Mouse (Mus musculus) adrenal gland, postnatal 14 days (tissue): ENCODE measurements around the gene Fam45a. TPM values are rescaled to one million over a fixed set of nuclear protein-coding genes. Genes with fewer than 3 reads are reported as not detected.
"Not testable (repeated sequence)": the region's sequence is repeated elsewhere in the genome, so short reads cannot be mapped to it uniquely, and the experiment has no call there.

ENCODE experiments used
- DNase-seq: peaks from one replicate; pipeline ENCODE4 v3.0.0; 2021; ENCODE audit warnings: mixed read lengths
- microRNA-seq, 2 experiments: library from miRNA; unstranded; fragments of <30 nt; microRNA quantifications; one replicate each; pipeline ENCODE4 v1.2.0; 2021
- total RNA-seq: library from RNA; stranded (reverse); gene quantifications from 2 replicates; pipeline ENCODE4 v1.2.3, GENCODE M21; 2021

The Fam45a gene
- total RNA-seq, 1 experiment from 2014 or later: 26.3 TPM

DNA sequence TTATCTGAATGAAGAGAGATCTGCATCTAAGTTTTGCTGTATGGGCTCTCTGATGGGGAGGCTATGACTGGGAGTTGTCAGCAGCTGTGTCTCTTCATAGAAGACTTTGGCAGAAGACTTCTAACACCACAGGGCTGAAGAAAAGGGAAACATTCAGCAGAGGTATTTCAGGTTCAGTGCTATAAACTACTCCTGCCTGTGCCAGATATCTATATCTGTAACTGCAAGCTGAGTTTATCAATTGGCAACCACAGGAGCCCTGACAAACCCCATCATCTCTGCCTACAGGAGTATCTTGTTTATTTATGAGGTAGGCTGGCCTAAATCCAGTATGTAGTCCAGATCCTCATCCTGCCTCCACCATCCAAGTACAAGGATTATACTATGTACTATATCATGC is 31.9 kb downstream of the Fam45a start:
- no peak for DNase-seq

DNA sequence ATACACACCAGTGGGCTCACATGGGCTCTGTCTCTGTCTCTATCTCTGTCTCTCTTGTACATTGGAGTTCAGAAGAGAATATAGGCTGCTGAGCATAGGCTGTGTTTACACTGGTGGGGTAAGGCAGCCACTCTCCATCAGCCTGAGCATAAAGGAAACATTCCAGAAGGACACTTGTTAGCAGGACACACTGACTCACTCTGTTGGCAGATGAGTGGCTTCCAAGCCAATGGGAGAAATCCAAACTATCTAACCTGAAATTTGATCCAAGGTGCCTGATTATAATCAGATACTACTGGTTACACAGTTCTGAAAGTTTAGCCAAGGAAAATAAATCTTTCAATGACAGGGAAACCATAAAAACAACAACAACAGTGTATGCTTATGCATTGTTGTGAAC is 34.3 kb downstream of the Fam45a start:
- DNase-seq: peak; percentile 29

DNA sequence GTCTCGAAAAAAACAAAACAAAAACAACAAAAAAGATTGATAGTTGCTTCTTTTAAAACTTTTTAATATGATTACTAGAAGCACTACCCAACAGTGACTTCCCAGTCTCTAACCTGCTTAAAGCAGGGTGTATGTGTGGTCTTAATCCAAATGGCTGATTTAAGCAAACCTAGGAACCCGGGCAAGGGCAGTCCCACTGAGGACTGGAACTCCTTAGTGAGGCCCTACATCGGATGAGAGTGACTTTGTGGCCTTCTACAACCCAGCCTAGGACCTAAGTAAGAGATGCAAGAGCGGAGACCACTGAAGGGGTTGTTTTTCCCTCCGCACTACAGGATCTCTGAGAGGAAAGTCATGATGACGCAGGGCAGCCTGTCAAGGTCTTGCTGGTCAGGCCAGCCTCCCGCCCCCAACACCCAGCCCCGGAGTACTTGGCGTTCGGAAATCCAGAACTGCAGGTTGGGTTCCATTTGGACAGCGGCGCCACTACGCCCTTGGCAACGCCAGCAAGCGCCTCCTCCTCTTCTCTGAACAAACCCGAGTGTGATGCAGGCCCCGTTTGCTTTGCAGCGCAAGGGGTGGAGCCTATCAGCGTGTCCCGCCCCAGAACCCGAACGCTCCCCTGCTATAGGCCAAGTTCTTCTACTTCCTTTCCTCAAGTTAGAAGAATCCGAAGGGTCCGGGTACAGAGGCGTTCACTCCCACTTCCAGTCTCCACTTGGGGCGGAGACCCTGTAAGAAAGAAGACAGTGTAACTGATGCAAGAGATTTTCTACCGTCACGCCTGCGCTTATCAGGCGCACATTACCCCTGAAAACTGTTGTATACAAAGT is 49.7 kb downstream of the Fam45a start, which contains the start of gene Sfxn4:
Gene Sfxn4 (minus strand): TSS at position 612 of the 833 bp plus-strand sequence.
- peak; percentile 96 for DNase-seq

DNA sequence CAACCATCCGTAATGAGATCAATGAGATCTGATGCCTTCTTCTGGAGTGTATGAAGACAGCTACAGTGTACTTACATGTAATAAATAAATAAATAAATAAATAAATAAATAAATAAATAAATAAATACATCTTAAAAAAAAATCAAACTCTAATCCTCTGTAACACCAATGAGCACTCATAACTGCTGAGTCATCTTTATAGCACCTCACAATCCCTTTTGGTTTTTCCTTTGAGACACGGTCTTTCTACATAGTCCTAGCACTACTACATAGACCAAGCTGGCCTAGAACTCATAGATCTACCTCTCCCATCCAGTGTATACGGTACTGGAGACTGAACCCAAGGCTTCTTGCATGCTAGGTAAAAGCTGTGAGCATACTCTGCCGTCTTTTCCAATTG is 54.8 kb downstream of the Fam45a start:
- DNase-seq: not testable (repeated sequence)

DNA sequence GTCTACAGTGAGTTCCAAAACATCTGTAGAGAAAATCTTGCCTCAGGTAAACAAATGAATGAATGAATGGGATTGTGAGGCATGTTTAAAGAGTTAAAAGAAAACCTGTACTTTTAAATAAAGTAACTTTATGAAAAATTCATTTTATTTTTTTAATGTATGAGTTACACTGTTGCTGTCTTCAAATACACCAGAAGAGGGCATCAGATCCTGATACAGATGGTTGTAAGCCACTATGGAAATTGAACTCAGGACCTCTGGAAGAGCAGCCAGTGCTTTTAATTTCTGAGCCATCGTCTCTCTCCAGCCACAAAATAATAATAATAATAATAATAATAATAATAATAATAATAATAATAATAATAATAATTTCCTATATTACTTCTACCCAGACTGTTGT is 59.1 kb downstream of the Fam45a start:
- DNase-seq: no peak

DNA sequence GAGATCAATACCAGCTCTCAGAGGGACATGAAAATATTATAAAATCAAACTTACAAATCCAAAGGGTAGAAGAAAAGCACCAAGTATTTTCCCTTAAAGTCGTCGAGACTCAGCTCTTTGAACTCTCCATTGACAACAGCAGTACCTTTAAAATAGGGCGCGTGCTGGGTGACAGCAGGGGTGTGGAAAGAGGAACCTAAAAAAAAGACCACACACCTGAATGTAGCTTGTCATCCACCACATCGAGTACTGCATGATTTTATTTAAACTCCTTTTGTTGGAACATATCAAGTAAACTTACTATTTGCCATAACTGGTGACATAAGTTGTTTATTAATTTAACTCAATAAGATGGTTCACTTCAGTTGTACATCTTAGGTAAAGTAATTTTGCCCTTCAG is 60.0 kb downstream of the Fam45a start:
- DNase-seq: no peak

DNA sequence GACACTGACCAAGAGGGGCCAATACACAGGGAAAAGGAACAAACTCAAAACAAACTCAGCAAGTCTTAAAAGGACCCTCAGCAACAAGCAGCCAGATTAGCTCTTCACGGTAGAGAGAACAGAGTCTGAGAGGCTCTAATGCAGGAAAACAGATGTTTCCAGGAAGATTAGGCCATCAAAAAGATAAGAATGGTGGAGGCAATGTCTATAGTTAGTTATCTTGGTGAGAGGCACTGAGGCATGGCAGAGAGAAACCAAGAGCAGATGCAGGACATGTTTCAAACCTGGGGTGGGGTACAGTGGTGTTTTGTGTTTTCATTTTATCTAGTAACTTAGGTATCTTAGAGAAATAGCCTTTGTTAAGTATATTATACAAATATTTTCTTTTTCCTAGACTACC is 60.9 kb downstream of the Fam45a start:
- DNase-seq: no peak

DNA sequence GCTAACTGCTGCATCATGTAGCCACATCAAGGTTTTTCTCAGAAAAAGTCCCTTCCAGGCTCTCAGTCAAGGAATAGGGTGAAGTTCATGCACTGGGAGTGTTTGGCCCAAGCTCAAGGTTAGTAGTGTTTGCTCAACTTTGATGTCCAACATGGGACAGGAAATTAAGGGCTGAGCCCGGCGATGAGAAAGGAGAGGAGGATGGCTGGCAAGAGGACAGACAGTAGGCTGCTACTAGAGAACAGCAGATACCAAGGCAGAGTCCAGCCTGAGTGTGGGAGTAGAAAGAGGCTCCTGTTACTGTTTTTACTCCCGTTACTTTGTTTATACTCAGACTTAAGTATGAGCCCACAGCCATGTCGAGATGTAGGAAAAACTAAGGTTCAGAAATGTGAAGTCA is 62.1 kb downstream of the Fam45a start:
- DNase-seq: peak; percentile 87

DNA sequence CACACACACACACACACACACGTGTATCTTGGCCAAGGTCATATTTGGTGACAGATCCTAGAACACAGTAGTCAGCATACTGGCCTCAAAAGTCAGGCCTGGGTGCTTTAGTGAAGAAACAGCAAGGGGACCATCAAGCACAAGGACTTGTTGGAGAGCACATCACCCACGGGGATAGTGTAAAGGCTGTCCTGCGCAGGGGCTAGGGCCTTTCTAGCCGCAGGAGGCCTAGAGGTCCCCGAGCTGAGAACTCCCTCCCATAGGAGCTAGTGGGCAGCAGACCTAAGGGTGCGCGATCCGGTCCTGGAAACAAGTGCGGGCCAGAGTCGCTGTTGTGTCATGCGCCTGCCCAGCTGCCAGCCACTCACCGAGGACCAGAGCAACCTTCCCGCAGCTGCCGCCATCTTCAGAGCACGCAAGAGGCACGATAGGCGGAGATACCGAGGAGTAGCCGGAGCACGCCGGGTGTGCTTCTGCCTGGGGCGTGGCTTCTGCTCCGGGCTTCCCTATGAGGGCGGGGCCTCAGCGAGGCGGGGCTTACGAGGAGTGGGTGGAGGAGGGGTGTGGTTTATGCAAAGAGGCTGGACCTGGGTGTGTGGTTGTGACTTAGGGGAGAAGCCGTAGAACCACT is 62.8 kb downstream of the Fam45a start, which contains the start of gene Prdx3:
Gene Prdx3 (minus strand): TSS at position 493 of the 631 bp plus-strand sequence.
- peak; percentile 99 for DNase-seq

DNA sequence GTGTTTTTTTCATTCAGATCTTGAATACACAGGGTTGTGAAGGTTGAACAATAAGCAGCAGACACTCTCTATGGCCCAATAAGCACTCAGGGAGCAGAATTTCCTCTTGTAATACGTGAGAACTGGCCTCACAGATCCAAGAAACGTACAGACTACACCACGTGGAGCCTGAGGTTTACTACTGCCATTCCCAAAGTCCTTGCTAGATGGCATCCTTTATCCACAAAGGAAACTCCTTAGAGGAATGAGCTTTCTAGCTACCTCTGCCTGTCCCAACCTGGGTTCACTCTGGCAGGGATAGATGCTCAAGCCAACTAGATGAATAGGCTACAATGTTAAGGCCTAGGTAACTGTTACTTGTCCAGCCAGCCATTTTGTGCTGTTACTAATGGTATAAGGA is 71.7 kb downstream of the Fam45a start:
- peak; percentile 52 for DNase-seq

Small RNA genes lying within 50 kb of the gene (microRNA-seq; reads per million reads assigned to microRNA genes)
- gene mmu-mir-3084-1: 0 reads per million in 2 experiments

Other genes with a start within 250 kb of the Fam45a start
- gene Cacul1, start 230.6 kb upstream of the Fam45a start, total RNA-seq: 36.0 and 42.8 TPM in 2 replicates
- 1.5 and 1.9 TPM in 2 replicates for gene Nanos1, start 55.6 kb upstream of the Fam45a start, total RNA-seq
- gene Eif3a, start 20.9 kb upstream of the Fam45a start, total RNA-seq: 166 and 178 TPM in 2 replicates
- 4.3 and 5.6 TPM in 2 replicates for gene Sfxn4, start 49.9 kb downstream of the Fam45a start, total RNA-seq
- 509 and 525 TPM in 2 replicates for gene Prdx3, start 63.0 kb downstream of the Fam45a start, total RNA-seq
- gene Grk5, start 78.2 kb downstream of the Fam45a start, total RNA-seq: 16.5 and 16.6 TPM in 2 replicates